Mouse (Mus musculus) bone marrow macrophage, adult 2 months (primary cell): Measurements from ENCODE around the gene Ctnnal1. TPM values are rescaled to one million over a fixed set of nuclear protein-coding genes. Genes with fewer than 3 reads are reported as not detected.

Experiments
- H3K27ac ChIP-seq: 2 replicates; pipeline ENCODE4 v1.5.1; 2012; ENCODE audit warnings: low read depth, low read length; ENCODE audit not compliant: insufficient read depth
- H3K4me1 ChIP-seq: 2 replicates; pipeline ENCODE4 v1.6.1; 2012; ENCODE audit warnings: low read length; ENCODE audit not compliant: control insufficient read depth, insufficient read depth
- H3K4me3 ChIP-seq: 2 replicates; pipeline ENCODE4 v1.5.1; 2012; ENCODE audit warnings: mild to moderate bottlenecking, low read length, moderate library complexity; ENCODE audit not compliant: insufficient read depth
- CTCF ChIP-seq: IDR thresholded peaks from 2 replicates; pipeline ENCODE4 v1.5.1; 2012; ENCODE audit warnings: low read depth, mild to moderate bottlenecking, low read length, moderate library complexity
- POLR2A ChIP-seq: IDR thresholded peaks from 2 replicates; pipeline ENCODE4 v1.6.1; 2012; ENCODE audit warnings: mild to moderate bottlenecking, low read depth, low read length, borderline replicate concordance
- polyA plus RNA-seq: library from polyadenylated mRNA; stranded (reverse); fragments of >200 nt; gene quantifications from 2 replicates; pipeline ENCODE4 v1.2.4, GENCODE M21; 2012; ENCODE audit not compliant: missing spikeins, insufficient read depth, insufficient read length

The Ctnnal1 gene
- polyA plus RNA-seq, 1 experiment = 1.4 TPM

GRCm38 (mm10) chr4:56864016-56864415 lies 972 bp downstream of the Ctnnal1 start:
- H3K4me3 ChIP-seq = peak overlapping the region; percentile 77
- no peak overlapping the region for H3K27ac ChIP-seq
- TF ChIP-seq CTCF = no peak
- no peak for TF ChIP-seq POLR2A
- H3K4me1 ChIP-seq = peaks cover 2% of the 10 kb centered on the region; the same call in 1 of the 2 replicates

GRCm38 (mm10) chr4:56861551-56861950 lies 3.4 kb downstream of the Ctnnal1 start:
- H3K27ac ChIP-seq = no peak overlapping the region
- H3K4me1 ChIP-seq = peaks cover 2% of the 10 kb centered on the region; the same call in 1 of the 2 replicates
- no peak overlapping the region for H3K4me3 ChIP-seq
- TF ChIP-seq POLR2A = no peak
- no peak for TF ChIP-seq CTCF

DNA sequence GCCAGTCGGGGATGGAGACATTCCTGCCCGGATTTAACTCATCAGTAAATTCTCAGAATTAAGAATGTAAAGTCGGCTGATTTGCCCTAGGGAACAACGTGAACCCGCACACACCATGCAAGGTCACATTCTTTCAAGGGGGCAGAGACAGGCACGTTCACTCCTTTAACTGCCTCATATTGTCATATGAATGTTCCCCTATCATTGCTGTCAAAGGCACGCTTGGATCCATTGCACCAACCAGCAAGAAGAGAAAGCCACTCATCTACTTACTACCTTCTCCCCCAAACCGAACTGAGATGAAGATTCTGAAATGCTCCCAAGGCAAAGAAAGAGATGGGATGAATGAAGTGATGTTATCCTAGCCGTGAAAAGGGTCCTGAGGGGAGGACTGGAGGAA lies 6.3 kb downstream of the Ctnnal1 start:
- Histone ChIP-seq H3K27ac (no peak overlapping the region), H3K4me1 (no peaks in the 10 kb centered on the region), H3K4me3 (no peak overlapping the region)
- no peak for TF ChIP-seq CTCF
- TF ChIP-seq POLR2A = no peak

GRCm38 (mm10) chr4:56856371-56856949 lies 8.5 kb downstream of the Ctnnal1 start:
- TF ChIP-seq POLR2A = no peak
- no peak for TF ChIP-seq CTCF
- Histone ChIP-seq H3K4me1 (no peaks in the 10 kb centered on the region), H3K27ac (no peak overlapping the region), H3K4me3 (no peak overlapping the region)

DNA sequence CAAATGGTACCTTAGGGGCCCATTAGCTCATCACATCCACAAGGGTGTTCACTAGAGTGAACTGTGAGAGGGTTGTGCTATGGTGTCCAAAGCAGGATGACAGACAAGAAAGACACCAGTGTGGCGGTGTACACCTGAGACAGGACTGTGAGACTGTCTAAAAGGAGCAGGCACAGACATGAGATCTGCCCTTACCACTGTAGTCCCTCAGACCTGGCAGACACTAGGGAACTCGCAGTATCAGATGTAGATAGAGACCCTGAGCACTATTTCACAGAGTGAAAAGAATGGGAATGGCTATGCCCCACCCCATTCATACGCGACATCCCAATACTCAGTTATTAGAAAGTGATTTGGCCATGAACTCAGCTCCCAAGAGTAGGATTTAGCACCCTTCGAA lies 9.1 kb downstream of the Ctnnal1 start:
- H3K27ac ChIP-seq = no peak overlapping the region
- TF ChIP-seq POLR2A (no peak), CTCF (no peak)
- no peaks in the 10 kb centered on the region for H3K4me1 ChIP-seq
- H3K4me3 ChIP-seq = no peak overlapping the region

DNA sequence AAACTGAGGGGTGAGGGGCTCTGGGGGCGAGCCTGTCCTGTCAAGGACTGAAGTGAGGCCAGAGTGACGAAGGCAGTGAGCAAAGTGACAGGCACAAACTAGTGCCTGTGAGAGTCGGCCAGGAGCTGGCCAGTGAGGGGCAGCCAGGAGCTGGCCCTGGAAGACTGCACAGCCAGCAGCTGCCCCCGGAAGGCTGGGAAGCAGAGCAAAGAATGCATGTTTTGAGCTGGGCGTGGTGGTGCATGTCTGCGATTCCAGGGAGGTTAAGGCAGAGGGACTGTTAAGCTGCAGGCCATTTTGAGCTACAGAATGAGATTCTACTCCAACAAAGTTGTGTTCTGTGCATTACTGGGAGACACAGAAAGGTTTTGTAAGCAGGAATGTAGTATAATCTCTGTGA lies 14.3 kb downstream of the Ctnnal1 start:
- Histone ChIP-seq H3K27ac (no peak overlapping the region), H3K4me3 (no peak overlapping the region), H3K4me1 (no peaks in the 10 kb centered on the region)
- no peak for TF ChIP-seq CTCF
- TF ChIP-seq POLR2A = no peak

DNA sequence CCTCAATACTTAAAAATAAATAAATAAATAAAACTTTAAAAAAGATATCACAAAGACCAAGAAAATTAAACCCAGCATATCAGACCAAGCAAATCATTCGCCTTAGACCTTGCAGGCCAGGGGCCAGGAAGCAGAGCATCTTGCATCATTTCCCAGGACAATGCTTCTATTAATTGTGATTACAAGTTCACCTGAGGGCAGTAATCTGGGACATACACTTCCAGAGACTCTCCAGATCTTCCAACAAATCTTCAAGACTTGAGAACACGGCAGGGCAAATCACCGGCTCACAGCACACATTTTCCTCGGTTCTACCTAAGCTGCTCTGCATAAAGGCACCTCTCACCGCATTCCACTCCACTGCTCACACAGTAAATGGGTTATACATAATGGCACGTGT lies 16.9 kb downstream of the Ctnnal1 start:
- TF ChIP-seq POLR2A (no peak), CTCF (no peak)
- no peak overlapping the region for H3K27ac ChIP-seq
- no peaks in the 10 kb centered on the region for H3K4me1 ChIP-seq
- H3K4me3 ChIP-seq = no peak overlapping the region

DNA sequence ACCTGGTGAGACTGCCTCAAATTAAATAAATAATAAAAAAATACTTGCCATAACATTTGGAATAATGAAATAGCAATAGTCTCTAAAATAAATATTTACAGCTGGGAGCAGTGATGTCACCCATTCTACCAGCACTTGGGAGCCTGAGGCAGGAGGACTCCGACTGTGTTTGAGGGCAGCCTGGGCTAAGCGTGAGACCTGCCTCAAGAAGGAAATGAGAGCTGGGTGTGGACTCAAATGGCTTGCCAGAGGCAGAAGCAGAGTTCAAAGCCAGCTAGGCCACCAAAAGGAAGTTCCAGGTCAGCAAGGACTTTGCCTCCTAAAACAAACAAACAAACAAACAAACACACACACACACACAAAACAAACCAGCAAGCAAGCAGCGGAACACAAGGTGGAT lies 17.6 kb downstream of the Ctnnal1 start:
- TF ChIP-seq POLR2A = no peak
- TF ChIP-seq CTCF = no peak
- Histone ChIP-seq H3K4me3 (no peak overlapping the region), H3K4me1 (no peaks in the 10 kb centered on the region), H3K27ac (no peak overlapping the region)

GRCm38 (mm10) chr4:56845896-56846533 lies 19.0 kb downstream of the Ctnnal1 start:
- Histone ChIP-seq H3K4me3 (no peak overlapping the region), H3K27ac (no peak overlapping the region), H3K4me1 (no peaks in the 10 kb centered on the region)
- TF ChIP-seq CTCF = no peak
- no peak for TF ChIP-seq POLR2A

- no peak overlapping the region for H3K4me3 ChIP-seq
- H3K27ac ChIP-seq = no peak overlapping the region
- no peaks in the 10 kb centered on the region for H3K4me1 ChIP-seq
- TF ChIP-seq CTCF (no peak), POLR2A (no peak)
Measured at GRCm38 (mm10) chr4:56844911-56845310, 20.1 kb downstream of the Ctnnal1 start.
